Mouse (Mus musculus) MEL (cell line): ENCODE results near the gene Zfp131. TPM values are rescaled to one million over a fixed set of nuclear protein-coding genes. Genes with fewer than 3 reads are reported as not detected.

Experiments
- DNase-seq: peaks from one replicate; pipeline ENCODE4 v3.0.0; 2011; ENCODE audit warnings: low read depth, low spot score
- H3K27ac ChIP-seq: 2 replicates; pipeline ENCODE4 v1.5.1; 2012; ENCODE audit warnings: low read depth, mild to moderate bottlenecking, control low read depth, low read length, moderate library complexity; ENCODE audit not compliant: control insufficient read depth
- H3K27me3 ChIP-seq, 2 experiments: fragments of 150-350 bp in 1 of 2; sonication (generic) in 1 of 2; 2 replicates each; pipeline ENCODE4 v1.6.1; 2012; ENCODE audit warnings: low read length in 2 of 2, mild to moderate bottlenecking in 2 of 2, improper control_type of control experiment in 1 of 2, moderate library complexity in 1 of 2; ENCODE audit not compliant: insufficient read depth in 2 of 2, control insufficient read depth in 1 of 2
- H3K36me3 ChIP-seq, 2 experiments: 2 replicates each; pipeline ENCODE4 v1.6.1; 2012 to 2014; ENCODE audit warnings: low read length in 2 of 2, improper control_type of control experiment in 1 of 2, inconsistent platforms in 1 of 2, mild to moderate bottlenecking in 1 of 2; ENCODE audit not compliant: insufficient read depth in 2 of 2, control insufficient read depth in 1 of 2
- H3K4me1 ChIP-seq, 2 experiments: fragments of 150-350 bp in 1 of 2; sonication (generic) in 1 of 2; 2 replicates each; pipeline ENCODE4 v1.6.1; 2012; ENCODE audit warnings: low read length in 2 of 2, improper control_type of control experiment in 1 of 2, mild to moderate bottlenecking in 1 of 2; ENCODE audit not compliant: insufficient read depth in 2 of 2, control insufficient read depth in 1 of 2
- H3K4me3 ChIP-seq, 2 experiments: fragments of 150-350 bp in 1 of 2; sonication (generic) in 1 of 2; 2 replicates each; pipeline ENCODE4 v1.5.1; 2012; ENCODE audit warnings: low read depth in 2 of 2, low read length in 2 of 2, mild to moderate bottlenecking in 2 of 2, moderate library complexity in 2 of 2, control low read depth in 1 of 2, improper control_type of control experiment in 1 of 2; ENCODE audit not compliant: control insufficient read depth in 1 of 2, insufficient read depth in 1 of 2
- H3K79me2 ChIP-seq: 2 replicates; pipeline ENCODE4 v1.6.1; 2012; ENCODE audit warnings: mild to moderate bottlenecking, low read length, moderate library complexity; ENCODE audit not compliant: control insufficient read depth, poor library complexity, insufficient read depth
- H3K9ac ChIP-seq: 2 replicates; pipeline ENCODE4 v1.6.1; 2012; ENCODE audit warnings: low read depth, mild to moderate bottlenecking, control low read depth, low read length, moderate library complexity; ENCODE audit not compliant: control insufficient read depth, poor library complexity, severe bottlenecking
- H3K9me3 ChIP-seq: fragments of 150-350 bp; sonication (generic); replicated peaks from 2 replicates; pipeline ENCODE4 v1.6.1; 2012; ENCODE audit warnings: mild to moderate bottlenecking, low read length, improper control_type of control experiment, moderate library complexity; ENCODE audit not compliant: insufficient read depth
- BHLHE40 ChIP-seq: IDR thresholded peaks from 2 replicates; pipeline ENCODE4 v1.6.1; 2012; ENCODE audit warnings: low read depth, mild to moderate bottlenecking, inconsistent platforms, low read length, improper control_type of control experiment, borderline replicate concordance
- CTCF ChIP-seq, 3 experiments: IDR thresholded peaks in 2 of 3; conservative IDR thresholded peaks in 1 of 3; 2 replicates each; pipeline ENCODE4 v1.5.1; 2011 to 2012; ENCODE audit warnings: low read length in 3 of 3, low read depth in 2 of 3, mild to moderate bottlenecking in 2 of 3, improper control_type of control experiment in 1 of 3, inconsistent platforms in 1 of 3, mixed read lengths in 1 of 3, moderate library complexity in 1 of 3; ENCODE audit not compliant: control insufficient read depth in 1 of 3, insufficient read depth in 1 of 3, poor library complexity in 1 of 3, severe bottlenecking in 1 of 3
- ELF1 ChIP-seq: IDR thresholded peaks from 2 replicates; pipeline ENCODE4 v1.6.1; 2014; ENCODE audit warnings: low read depth, mild to moderate bottlenecking, inconsistent platforms, low read length, improper control_type of control experiment, moderate library complexity
- EP300 ChIP-seq, 2 experiments: IDR thresholded peaks; 2 replicates each; pipeline ENCODE4 v1.6.1; 2011; ENCODE audit warnings: improper control_type of control experiment in 2 of 2, low read length in 2 of 2, low read depth in 1 of 2, mild to moderate bottlenecking in 1 of 2
- ETS1 ChIP-seq: IDR thresholded peaks from 2 replicates; pipeline ENCODE4 v1.6.1; 2012; ENCODE audit warnings: low read depth, mild to moderate bottlenecking, inconsistent platforms, low read length, improper control_type of control experiment, moderate library complexity
- GABPA ChIP-seq: IDR thresholded peaks from 2 replicates; pipeline ENCODE4 v1.6.1; 2012; ENCODE audit warnings: low read depth, mild to moderate bottlenecking, inconsistent platforms, low read length, improper control_type of control experiment, moderate library complexity
- GATA1 ChIP-seq: IDR thresholded peaks from 2 replicates; pipeline ENCODE4 v1.6.1; 2011; ENCODE audit warnings: low read depth, low read length, improper control_type of control experiment
- HCFC1 ChIP-seq: IDR thresholded peaks from 2 replicates; pipeline ENCODE4 v1.6.1; 2012; ENCODE audit warnings: low read depth, mild to moderate bottlenecking, inconsistent platforms, low read length, improper control_type of control experiment, moderate library complexity
- KAT2A ChIP-seq: conservative IDR thresholded peaks from 2 replicates; pipeline ENCODE4 v1.6.1; 2012; ENCODE audit warnings: low read depth, low read length, improper control_type of control experiment, inconsistent platforms
- MAX ChIP-seq: IDR thresholded peaks from 2 replicates; pipeline ENCODE4 v1.6.1; 2011; ENCODE audit warnings: low read length, improper control_type of control experiment
- MAZ ChIP-seq: IDR thresholded peaks from 2 replicates; pipeline ENCODE4 v1.6.1; 2012; ENCODE audit warnings: low read depth, mild to moderate bottlenecking, inconsistent platforms, low read length, improper control_type of control experiment
- MEF2A ChIP-seq: IDR thresholded peaks from 2 replicates; pipeline ENCODE4 v1.6.1; 2014; ENCODE audit warnings: low read depth, mild to moderate bottlenecking, inconsistent platforms, low read length, improper control_type of control experiment; ENCODE audit not compliant: poor library complexity, insufficient replicate concordance, severe bottlenecking; ENCODE audit errors: extremely low read depth
- MXI1 ChIP-seq: IDR thresholded peaks from 2 replicates; pipeline ENCODE4 v1.6.1; 2011; ENCODE audit warnings: mild to moderate bottlenecking, low read depth, low read length, improper control_type of control experiment
- MYB ChIP-seq: IDR thresholded peaks from 2 replicates; pipeline ENCODE4 v1.6.1; 2011; ENCODE audit warnings: mild to moderate bottlenecking, low read depth, low read length, improper control_type of control experiment
- MYC ChIP-seq: IDR thresholded peaks from 2 replicates; pipeline ENCODE4 v1.6.1; 2011; ENCODE audit warnings: low read depth, mild to moderate bottlenecking, low read length, improper control_type of control experiment, moderate library complexity
- NELFE ChIP-seq: IDR thresholded peaks from 2 replicates; pipeline ENCODE4 v1.6.1; 2011; ENCODE audit warnings: low read depth, low read length, improper control_type of control experiment
- NRF1 ChIP-seq: IDR thresholded peaks from 2 replicates; pipeline ENCODE4 v1.6.1; 2014; ENCODE audit warnings: low read depth, mild to moderate bottlenecking, inconsistent platforms, low read length, improper control_type of control experiment, moderate library complexity; ENCODE audit not compliant: poor library complexity, insufficient read depth, severe bottlenecking
- POLR2A ChIP-seq, 2 experiments: IDR thresholded peaks; 2 replicates each; pipeline ENCODE4 v1.6.1; 2011 to 2012; ENCODE audit warnings: low read length in 2 of 2, mild to moderate bottlenecking in 2 of 2, control low read depth in 1 of 2, improper control_type of control experiment in 1 of 2, low read depth in 1 of 2, moderate library complexity in 1 of 2; ENCODE audit not compliant: control insufficient read depth in 1 of 2, insufficient read depth in 1 of 2, poor library complexity in 1 of 2
- POLR2AphosphoS2 ChIP-seq: IDR thresholded peaks from 2 replicates; pipeline ENCODE4 v1.6.1; 2011; ENCODE audit warnings: low read length, improper control_type of control experiment
- POLR2AphosphoS5 ChIP-seq: IDR thresholded peaks from 2 replicates; pipeline ENCODE4 v1.6.1; 2012; ENCODE audit warnings: low read depth, borderline replicate concordance, mild to moderate bottlenecking, inconsistent platforms, low read length, moderate library complexity, mixed read lengths
- RAD21 ChIP-seq: IDR thresholded peaks from 2 replicates; pipeline ENCODE4 v1.6.1; 2011; ENCODE audit warnings: mild to moderate bottlenecking, low read depth, low read length, improper control_type of control experiment
- RCOR1 ChIP-seq: IDR thresholded peaks from 2 replicates; pipeline ENCODE4 v1.6.1; 2012; ENCODE audit warnings: low read depth, mild to moderate bottlenecking, inconsistent platforms, low read length, improper control_type of control experiment
- SIN3A ChIP-seq: IDR thresholded peaks from 2 replicates; pipeline ENCODE4 v1.6.1; 2012; ENCODE audit warnings: low read length, improper control_type of control experiment, inconsistent platforms
- TAL1 ChIP-seq: IDR thresholded peaks from 2 replicates; pipeline ENCODE4 v1.6.1; 2012; ENCODE audit warnings: mild to moderate bottlenecking, inconsistent platforms, low read length, moderate library complexity, mixed read lengths
- TBP ChIP-seq: IDR thresholded peaks from 2 replicates; pipeline ENCODE4 v1.8.0; 2011; ENCODE audit warnings: low read depth, low read length, improper control_type of control experiment
- TCF12 ChIP-seq: IDR thresholded peaks from 2 replicates; pipeline ENCODE4 v1.6.1; 2014; ENCODE audit warnings: low read depth, mild to moderate bottlenecking, inconsistent platforms, low read length, improper control_type of control experiment, moderate library complexity
- USF2 ChIP-seq, 2 experiments: IDR thresholded peaks; 2 replicates each; pipeline ENCODE4 v1.6.1; 2011 to 2012; ENCODE audit warnings: improper control_type of control experiment in 2 of 2, low read length in 2 of 2, borderline replicate concordance in 1 of 2, inconsistent platforms in 1 of 2, low read depth in 1 of 2, mild to moderate bottlenecking in 1 of 2; ENCODE audit not compliant: insufficient read depth in 1 of 2
- ZKSCAN1 ChIP-seq: IDR thresholded peaks from 2 replicates; pipeline ENCODE4 v1.6.1; 2012; ENCODE audit warnings: low read depth, mild to moderate bottlenecking, inconsistent platforms, low read length, improper control_type of control experiment, moderate library complexity
- ZMIZ1 ChIP-seq: IDR thresholded peaks from 2 replicates; pipeline ENCODE4 v1.6.1; 2012; ENCODE audit warnings: low read depth, mild to moderate bottlenecking, inconsistent platforms, low read length, improper control_type of control experiment, moderate library complexity
- polyA plus RNA-seq, 2 experiments: library from polyadenylated mRNA; stranded (reverse) in 1 of 2; unstranded in 1 of 2; fragments of >175 nt in 1 of 2; fragments of >200 nt in 1 of 2; gene quantifications; 2 replicates each; pipeline versions ENCODE4 v1.2.1 to v1.2.4; 2012; ENCODE audit warnings: low replicate concordance in 2 of 2, low read depth in 1 of 2; ENCODE audit not compliant: insufficient read length in 2 of 2, insufficient read depth in 1 of 2, missing spikeins in 1 of 2
- total RNA-seq: library from RNA; depleted of rRNA; stranded (reverse); fragments of 300-350 nt; gene quantifications from 2 replicates; pipeline ENCODE4 v1.2.3, GENCODE M21; 2012

Gene Zfp131
- total and polyA plus RNA-seq, 3 experiments: 40.3 to 250 (median 152) TPM

- H3K27me3 ChIP-seq: no peaks in the 10 kb centered on the region
- peak; percentile 91 for DNase-seq
- peak overlapping the region; percentile 92 to 100 for H3K4me3 ChIP-seq
- no peak for TF ChIP-seq ZKSCAN1
- peak; percentile 63; the same call in 1 of the 2 replicates for TF ChIP-seq HCFC1
- TF ChIP-seq MAZ: no peak
- peak; percentile 67 to 70; a peak in 3 of 4 replicates for TF ChIP-seq POLR2A (IDR thresholded peaks at IDR 0.05; ENCODE audit: control insufficient read depth in 1 of 2, insufficient read depth in 1 of 2, low read depth in 1 of 2, low read length in 2 of 2, poor library complexity in 1 of 2)
- peak in 1 of 2 experiments; percentile 54; a peak in 1 of 4 replicates for TF ChIP-seq EP300 (IDR thresholded peaks at IDR 0.05; ENCODE audit: low read depth in 1 of 2, low read length in 2 of 2)
- no peak for TF ChIP-seq RAD21
- peak; percentile 81; the same call in 1 of the 2 replicates for TF ChIP-seq MXI1
- peak; percentile 86 for TF ChIP-seq TBP
- no peak for TF ChIP-seq GABPA
- no peak for TF ChIP-seq MEF2A
- peak; percentile 54; the same call in 1 of the 2 replicates for TF ChIP-seq MYC
- peak; percentile 66 for TF ChIP-seq POLR2AphosphoS2
- TF ChIP-seq MYB: no peak
- TF ChIP-seq SIN3A: peak; percentile 86
- TF ChIP-seq CTCF (IDR thresholded peaks at IDR 0.05 in 2 of 3, conservative IDR thresholded peaks at IDR 0.05 in 1 of 3; ENCODE audit: control insufficient read depth in 1 of 3, insufficient read depth in 1 of 3, low read depth in 2 of 3, low read length in 3 of 3, poor library complexity in 1 of 3, severe bottlenecking in 1 of 3): no peak
- TF ChIP-seq GATA1: peak; percentile 83
- TF ChIP-seq ETS1: peak; percentile 86
- peak; percentile 84 for TF ChIP-seq ZMIZ1
- no peak for TF ChIP-seq USF2 (IDR thresholded peaks at IDR 0.05; ENCODE audit: borderline replicate concordance in 1 of 2, insufficient read depth in 1 of 2, low read depth in 1 of 2, low read length in 2 of 2)
- TF ChIP-seq TAL1: no peak
- TF ChIP-seq ELF1: no peak
- TF ChIP-seq NELFE: peak; percentile 44
- no peak for TF ChIP-seq NRF1
- TF ChIP-seq TCF12: peak; percentile 18; the same call in 1 of the 2 replicates
- TF ChIP-seq KAT2A: no peak
- TF ChIP-seq MAX: peak; percentile 24; the same call in 1 of the 2 replicates
- no peak for TF ChIP-seq RCOR1
- TF ChIP-seq POLR2AphosphoS5: no peak
- 0 out of 2 replicates have a peak, but pooled peaks have one; percentile 13 for TF ChIP-seq BHLHE40
- peaks cover 3 to 13% of the 10 kb centered on the region in 2 experiments; a peak in 3 of 4 replicates for H3K4me1 ChIP-seq
- peaks cover 33% of the 10 kb centered on the region for H3K79me2 ChIP-seq
- peak overlapping the region; percentile 96 for H3K9ac ChIP-seq
- peak overlapping the region; percentile 96 for H3K27ac ChIP-seq
- H3K9me3 ChIP-seq: no peaks in the 10 kb centered on the region
- H3K36me3 ChIP-seq: peaks cover 25 to 30% of the 10 kb centered on the region in 2 experiments
Observed at GRCm38 (mm10) chr13:119789851-119790717, 605 bp downstream of the Zfp131 start.
